Mouse (Mus musculus): ENCODE data around the gene Ugt1a6a. TPM values are rescaled to one million over a fixed set of nuclear protein-coding genes. Genes with fewer than 3 reads are reported as not detected.

Gene Ugt1a6a
- polyA plus RNA-seq (2012; rRNA removed): 20.2 and 26.6 TPM in 2 replicates

DNA sequence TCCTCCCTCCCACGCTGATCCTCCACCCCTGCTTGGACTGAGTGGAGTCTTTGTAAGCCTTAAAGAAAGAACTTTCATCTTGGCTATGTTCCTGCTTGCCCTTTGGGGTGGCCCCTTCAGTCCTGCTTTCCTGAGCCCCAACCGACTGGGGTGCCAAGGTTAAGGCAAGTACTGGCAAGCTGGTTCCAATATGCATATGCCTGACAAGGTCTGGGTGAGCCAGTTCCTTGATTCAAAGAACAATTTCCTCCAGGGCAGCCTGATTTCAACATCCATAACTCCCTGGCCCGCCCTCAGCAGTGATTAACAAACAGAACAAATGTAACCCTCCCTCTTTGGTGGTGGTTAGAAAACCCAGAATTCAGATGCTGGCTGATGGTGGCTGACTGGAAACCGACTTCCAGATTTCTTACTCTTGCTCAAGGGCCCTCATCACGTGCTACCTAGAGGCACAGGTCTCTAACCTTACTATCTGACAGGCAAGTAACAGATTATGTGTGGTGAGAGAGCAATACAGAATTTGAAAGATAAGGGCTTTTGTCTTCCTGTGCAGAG is at the start of gene Ugt1a6a:
Gene Ugt1a6a (plus strand): TSS at position 353 of the 555 bp plus-strand sequence.

DNA sequence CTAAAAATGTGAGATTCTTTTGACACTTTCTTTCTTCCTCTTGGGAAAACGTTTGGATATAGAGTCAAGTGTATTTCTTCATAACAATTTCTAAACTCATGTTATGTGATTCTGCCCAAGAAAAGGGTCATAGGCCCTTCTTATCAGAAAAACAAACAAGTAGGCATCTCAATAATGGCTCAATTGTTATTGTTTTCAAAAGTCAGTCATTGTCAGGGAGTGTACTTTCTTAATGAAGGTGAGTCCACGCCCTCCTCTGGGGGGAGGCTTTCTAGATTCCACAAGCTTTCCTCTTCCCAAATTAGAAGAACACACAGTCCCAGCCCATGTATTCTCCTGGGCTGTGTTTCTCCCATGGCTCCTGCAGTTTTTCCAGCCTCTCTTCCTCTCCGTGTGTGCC is 47.1 kb upstream of the Ugt1a6a start, which contains the start of gene Ugt1a8:
Gene Ugt1a8 (plus strand): TSS at position 301 of the 400 bp plus-strand sequence.

DNA sequence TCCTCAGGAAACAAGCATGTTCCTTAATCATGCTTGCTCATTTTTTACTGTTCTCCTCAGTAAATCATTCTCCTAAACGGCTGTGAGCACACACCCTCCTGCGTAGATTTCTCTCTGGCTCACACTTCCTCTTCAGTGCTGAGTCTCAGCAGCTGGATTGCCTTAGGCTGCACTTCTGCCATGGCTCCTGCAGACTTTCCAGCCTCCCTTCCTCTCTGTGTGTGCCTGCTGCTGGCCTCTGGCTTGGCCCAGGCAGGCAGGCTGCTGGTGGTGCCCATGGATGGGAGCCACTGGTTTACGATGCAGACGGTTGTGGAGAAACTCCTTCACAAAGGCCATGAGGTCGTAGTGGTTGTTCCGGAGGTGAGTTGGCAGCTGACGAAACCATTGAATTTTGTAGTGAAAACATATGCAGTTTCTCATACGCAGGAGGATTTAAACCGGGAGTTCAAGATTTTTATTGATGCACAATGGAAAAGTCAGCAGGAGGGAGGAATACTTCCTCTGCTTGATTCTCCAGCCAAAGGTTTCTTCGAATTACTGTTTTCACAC is 39.6 kb upstream of the Ugt1a6a start, which contains the start of gene Ugt1a7c:
Gene Ugt1a7c (plus strand): TSS at position 122 of the 552 bp plus-strand sequence.

DNA sequence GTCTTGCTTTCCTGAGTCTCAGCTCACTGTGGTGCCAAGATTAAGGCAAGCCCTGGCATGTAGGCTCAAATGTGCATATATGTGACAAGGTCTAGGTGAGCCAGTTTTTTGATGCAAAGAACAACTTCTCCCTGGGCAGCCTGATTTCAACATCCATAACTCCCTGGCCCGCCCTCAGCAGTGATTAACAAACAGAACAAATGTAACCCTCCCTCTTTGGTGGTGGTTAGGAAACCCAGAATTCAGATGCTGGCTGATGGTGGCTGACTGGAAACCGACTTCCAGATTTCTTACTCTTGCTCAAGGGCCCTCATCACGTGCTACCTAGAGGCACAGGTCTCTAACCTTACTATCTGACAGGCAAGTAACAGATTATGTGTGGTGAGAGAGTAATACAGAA is 31.6 kb upstream of the Ugt1a6a start, which contains the start of gene Ugt1a6b:
Gene Ugt1a6b (plus strand): TSS at position 234 of the 400 bp plus-strand sequence.

DNA sequence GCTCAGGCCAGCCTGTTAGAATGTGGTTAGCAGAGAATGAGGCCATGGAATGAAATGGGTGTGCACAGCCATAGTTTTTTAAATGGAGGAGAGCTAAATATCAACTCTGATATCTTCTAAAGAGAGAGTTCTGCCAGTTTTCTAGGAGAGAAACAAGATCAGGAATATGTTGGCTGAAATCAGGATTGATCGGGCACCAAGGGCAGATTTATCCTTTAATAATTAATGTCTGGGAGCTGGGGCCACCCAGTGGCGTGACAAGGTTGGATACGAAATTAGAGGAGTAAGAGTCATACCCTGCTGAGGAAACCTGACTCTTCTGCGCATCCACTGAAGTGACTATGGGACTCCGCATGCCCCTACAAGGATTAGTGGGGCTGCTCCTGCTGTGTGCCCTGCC is 31.1 kb downstream of the Ugt1a6a start, which contains the start of gene Ugt1a5:
Gene Ugt1a5 (plus strand): TSS at position 302 of the 400 bp plus-strand sequence.

DNA sequence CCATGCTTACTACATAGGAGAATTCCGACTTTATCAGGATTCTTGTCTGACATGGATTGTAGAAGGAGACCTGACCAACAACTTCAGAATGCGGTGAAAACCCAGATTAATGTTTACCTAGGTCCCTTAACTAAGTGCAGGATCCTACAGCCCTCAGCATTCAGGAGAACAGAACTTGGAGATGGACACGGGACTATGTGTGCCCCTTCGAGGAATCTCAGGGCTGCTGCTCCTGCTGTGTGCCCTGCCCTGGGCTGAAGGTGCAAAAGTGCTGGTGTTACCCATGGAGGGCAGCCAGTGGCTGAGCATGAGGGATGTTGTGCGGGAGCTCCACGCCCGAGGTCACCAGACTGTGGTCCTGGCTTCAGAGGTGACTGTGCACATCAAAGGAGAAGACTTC is 65.8 kb downstream of the Ugt1a6a start, which contains the start of gene Ugt1a2:
Gene Ugt1a2 (plus strand): TSS at position 146 of the 400 bp plus-strand sequence.

DNA sequence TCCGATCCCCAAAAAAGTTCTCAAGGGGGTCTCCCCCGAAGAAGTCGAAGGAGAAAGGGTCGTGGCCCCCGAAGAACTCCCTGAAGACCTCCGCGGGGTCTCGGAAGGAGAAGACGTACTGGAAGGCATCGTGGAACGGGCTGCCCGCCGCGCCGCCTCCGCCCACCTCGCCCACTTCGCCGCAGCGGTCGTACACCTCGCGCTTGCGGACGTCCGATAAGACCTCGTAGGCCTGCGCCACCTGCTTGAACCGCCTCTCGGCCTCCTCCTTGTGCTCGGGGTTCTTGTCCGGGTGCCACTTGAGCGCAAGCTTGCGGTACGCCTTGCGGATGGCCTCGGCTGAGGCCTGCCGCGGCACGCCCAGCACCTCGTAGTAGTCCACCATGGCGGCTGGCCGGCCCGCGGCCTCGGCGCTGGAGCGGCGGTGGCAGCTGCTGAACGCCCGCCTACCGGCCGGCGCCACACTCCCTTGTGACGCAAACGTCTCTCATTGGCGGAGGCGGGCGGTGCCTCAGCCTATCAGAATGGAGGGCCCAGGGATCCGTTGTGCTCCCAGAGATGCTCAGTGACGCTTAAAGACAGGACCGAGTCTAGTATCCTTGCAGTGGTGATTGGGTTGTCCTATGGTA is 70.8 kb downstream of the Ugt1a6a start, which contains the start of gene Dnajb3:
Gene Dnajb3 (minus strand): TSS at position 489 of the 629 bp plus-strand sequence.

DNA sequence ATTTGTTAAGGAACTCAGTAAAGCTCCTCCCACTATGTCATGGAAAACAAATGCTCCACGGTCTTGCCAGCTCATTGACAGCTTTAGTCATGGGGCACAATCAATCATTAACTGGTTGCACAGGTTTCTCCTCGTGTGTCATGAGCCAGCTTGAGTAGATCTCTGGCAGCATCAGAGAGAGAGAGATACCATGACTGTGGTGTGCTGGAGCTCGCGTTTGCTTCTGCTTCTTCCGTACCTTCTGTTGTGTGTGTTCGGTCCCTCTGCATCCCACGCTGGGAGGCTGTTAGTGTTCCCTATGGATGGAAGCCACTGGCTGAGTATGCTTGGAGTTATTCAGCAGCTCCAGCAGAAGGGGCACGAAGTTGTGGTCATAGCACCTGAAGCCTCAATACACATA is 77.2 kb downstream of the Ugt1a6a start, which contains the start of gene Ugt1a1:
Gene Ugt1a1 (plus strand): TSS at position 148 of the 400 bp plus-strand sequence.

DNA sequence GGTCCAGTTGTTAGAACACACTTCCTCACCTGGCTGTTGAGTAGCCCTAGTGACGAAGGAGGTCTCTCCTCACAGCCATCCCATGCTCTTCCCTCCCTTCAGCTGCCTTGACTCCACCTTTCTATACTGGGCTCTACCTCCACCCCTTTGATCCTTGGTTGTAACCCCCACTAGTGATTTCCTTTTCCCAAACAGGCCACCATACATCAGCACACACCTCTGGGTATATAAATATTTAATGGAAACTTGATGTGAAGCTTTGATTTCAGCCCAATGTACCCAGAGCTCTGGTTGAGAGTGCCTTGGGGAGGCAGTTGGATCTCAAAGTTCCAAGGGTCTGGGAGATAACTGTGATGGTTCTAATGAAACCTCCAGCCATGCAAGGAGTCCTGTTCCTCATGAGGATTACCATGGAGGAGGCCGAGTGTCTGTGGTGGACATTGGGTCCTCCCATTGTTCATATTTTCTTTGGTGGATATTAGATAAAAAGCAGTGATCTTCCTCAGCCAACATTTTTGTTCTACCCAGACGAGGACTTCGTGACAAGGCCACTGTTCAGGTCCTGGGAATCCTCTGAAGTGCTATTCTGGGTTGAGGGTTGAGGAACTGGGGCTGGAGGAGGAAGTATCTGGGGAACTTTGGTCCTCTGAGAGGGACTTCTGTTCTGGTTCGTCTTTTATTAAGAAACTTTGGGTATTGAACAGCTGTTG is 92.2 kb downstream of the Ugt1a6a start, which contains the start of gene Mroh2a:
Gene Mroh2a (plus strand): TSS at position 317 of the 710 bp plus-strand sequence.

Other genes with a start within 250 kb of the Ugt1a6a start
- gene Usp40, start 126.3 kb upstream of the Ugt1a6a start, polyA plus RNA-seq (2012; rRNA removed): 9.2 and 10.4 TPM in 2 replicates
- gene Ugt1a10, start 79.4 kb upstream of the Ugt1a6a start, polyA plus RNA-seq (2012; rRNA removed): 0.07 and 0.12 TPM in 2 replicates
- 0.25 and 0.28 TPM in 2 replicates for gene Ugt1a9, start 64.0 kb upstream of the Ugt1a6a start, polyA plus RNA-seq (2012; rRNA removed)
- 0.01 and 0.02 TPM in 2 replicates for gene Ugt1a8, start 47.0 kb upstream of the Ugt1a6a start, polyA plus RNA-seq (2012; rRNA removed)
- gene Ugt1a7c, start 39.7 kb upstream of the Ugt1a6a start, polyA plus RNA-seq (2012; rRNA removed): 2.7 and 3.7 TPM in 2 replicates
- 17.5 and 23.6 TPM in 2 replicates for gene Ugt1a6b, start 31.6 kb upstream of the Ugt1a6a start, polyA plus RNA-seq (2012; rRNA removed)
- 0.37 and 0.50 TPM in 2 replicates for gene Ugt1a5, start 31.2 kb downstream of the Ugt1a6a start, polyA plus RNA-seq (2012; rRNA removed)
- 0.06 and 0.12 TPM in 2 replicates for gene Ugt1a2, start 65.8 kb downstream of the Ugt1a6a start, polyA plus RNA-seq (2012; rRNA removed)
- 3.4 and 4.7 TPM in 2 replicates for gene Dnajb3, start 71.0 kb downstream of the Ugt1a6a start, polyA plus RNA-seq (2012; rRNA removed)
- 78.8 and 129 TPM in 2 replicates for gene Ugt1a1, start 77.2 kb downstream of the Ugt1a6a start, polyA plus RNA-seq (2012; rRNA removed)
- 3.6 and 4.9 TPM in 2 replicates for gene Mroh2a, start 92.2 kb downstream of the Ugt1a6a start, polyA plus RNA-seq (2012; rRNA removed)
- gene Hjurp, start 142.8 kb downstream of the Ugt1a6a start, polyA plus RNA-seq (2012; rRNA removed): 54.5 and 64.0 TPM in 2 replicates
- gene Trpm8, start 142.9 kb downstream of the Ugt1a6a start, polyA plus RNA-seq (2012; rRNA removed): not detected in 2 replicates

All from liver, embryonic 18 days (tissue).